Mouse (Mus musculus): ENCODE results near the gene Exph5. TPM values are rescaled to one million over a fixed set of nuclear protein-coding genes. Genes with fewer than 3 reads are reported as not detected.

The Exph5 gene
- polyA plus RNA-seq, 1 experiment from 2014 or later, result 0.16 TPM

DNA sequence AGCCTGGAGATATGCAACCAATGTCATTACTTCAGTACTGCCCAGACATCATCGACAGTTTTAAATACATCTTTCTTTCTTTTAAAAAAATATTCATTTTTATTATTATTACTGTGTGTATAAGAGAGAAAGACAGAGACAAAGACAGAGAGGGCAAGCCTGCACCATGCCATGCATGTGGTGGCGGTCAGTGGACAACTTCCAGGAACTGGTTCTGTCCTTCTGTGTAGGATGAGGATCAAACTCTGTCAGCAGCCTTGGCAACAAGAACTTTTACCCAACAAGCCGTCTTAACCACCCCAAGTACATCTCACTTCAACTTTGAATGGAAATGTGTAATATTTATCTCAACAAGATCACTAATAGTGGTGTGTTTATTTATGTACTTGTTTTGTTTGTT lies 40.5 kb downstream of the Exph5 start:
- H3K4me2 ChIP-seq, result peak overlapping the region; percentile 39; the same call in 1 of the 2 replicates
- no peaks in the 10 kb centered on the region for H3K36me3 ChIP-seq
- no peak overlapping the region for H3K9ac ChIP-seq
- peak overlapping the region; percentile 47; the same call in 1 of the 2 replicates for H3K4me3 ChIP-seq (replicated peaks)
- DNase-seq, result no peak
- H3K27me3 ChIP-seq, result peaks cover 22% of the 10 kb centered on the region
- H3K27ac ChIP-seq, result no peak overlapping the region
- no peaks in the 10 kb centered on the region for H3K4me1 ChIP-seq (replicated peaks)
- H3K9me3 ChIP-seq (replicated peaks), result no peaks in the 10 kb centered on the region
- no peak for ATAC-seq (ENCODE audit: low read depth)
- 50% methylated on average over 3 of the region's 3 CpGs for WGBS (ENCODE audit: insufficient replicate concordance)

- Histone ChIP-seq H3K27ac (no peak overlapping the region), H3K4me2 (no peak overlapping the region), H3K4me1 (replicated peaks) (no peaks in the 10 kb centered on the region), H3K4me3 (replicated peaks) (no peak overlapping the region), H3K9me3 (replicated peaks) (no peaks in the 10 kb centered on the region), H3K27me3 (peaks cover 19% of the 10 kb centered on the region), H3K36me3 (no peaks in the 10 kb centered on the region), H3K9ac (no peak overlapping the region)
- ATAC-seq (ENCODE audit: low read depth) (no peak), DNase-seq (no peak)
- WGBS (ENCODE audit: insufficient replicate concordance), result 63% methylated on average over 9 of the region's 9 CpGs
Measured at GRCm38 (mm10) chr9:53344646-53345432, 43.4 kb downstream of the Exph5 start.

DNA sequence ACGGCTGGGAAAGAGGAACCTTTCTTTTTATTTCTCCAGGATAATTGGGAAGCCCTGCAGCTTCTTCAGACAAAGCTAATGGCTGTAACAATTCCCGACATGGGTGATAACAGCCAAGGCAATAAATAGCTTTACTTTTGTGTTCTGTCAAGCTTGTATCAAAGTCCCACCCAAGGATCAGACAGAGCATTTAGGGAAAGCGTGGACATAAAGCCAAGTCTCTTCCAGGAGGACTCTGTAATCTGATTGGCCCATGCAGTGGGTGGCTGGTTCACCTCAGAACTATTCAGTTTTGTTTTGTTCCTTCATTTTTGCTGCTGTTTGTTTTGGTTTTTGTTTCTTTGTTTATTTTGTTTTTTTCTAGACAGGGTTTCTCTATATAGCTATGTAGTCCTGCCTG lies 44.3 kb downstream of the Exph5 start:
- Histone ChIP-seq H3K27me3 (peaks cover 13% of the 10 kb centered on the region), H3K36me3 (no peaks in the 10 kb centered on the region), H3K9ac (no peak overlapping the region), H3K4me3 (replicated peaks) (no peak overlapping the region), H3K4me1 (replicated peaks) (no peaks in the 10 kb centered on the region), H3K4me2 (no peak overlapping the region), H3K27ac (no peak overlapping the region), H3K9me3 (replicated peaks) (no peaks in the 10 kb centered on the region)
- DNase-seq (no peak), ATAC-seq (ENCODE audit: low read depth) (no peak)
- WGBS (ENCODE audit: insufficient replicate concordance), result 58% methylated on average over 3 of the region's 3 CpGs

GRCm38 (mm10) chr9:53346402-53346801 lies 44.9 kb downstream of the Exph5 start:
- DNase-seq, result no peak
- H3K4me1 ChIP-seq (replicated peaks), result no peaks in the 10 kb centered on the region
- H3K4me2 ChIP-seq, result no peak overlapping the region
- H3K27me3 ChIP-seq, result peaks cover 7% of the 10 kb centered on the region; the same call in 1 of the 2 replicates
- no peaks in the 10 kb centered on the region for H3K9me3 ChIP-seq (replicated peaks)
- no peak overlapping the region for H3K4me3 ChIP-seq (replicated peaks)
- H3K9ac ChIP-seq, result no peak overlapping the region
- 58% methylated on average over 6 of the region's 6 CpGs for WGBS (ENCODE audit: insufficient replicate concordance)
- H3K27ac ChIP-seq, result no peak overlapping the region
- ATAC-seq (ENCODE audit: low read depth), result no peak
- no peaks in the 10 kb centered on the region for H3K36me3 ChIP-seq

DNA sequence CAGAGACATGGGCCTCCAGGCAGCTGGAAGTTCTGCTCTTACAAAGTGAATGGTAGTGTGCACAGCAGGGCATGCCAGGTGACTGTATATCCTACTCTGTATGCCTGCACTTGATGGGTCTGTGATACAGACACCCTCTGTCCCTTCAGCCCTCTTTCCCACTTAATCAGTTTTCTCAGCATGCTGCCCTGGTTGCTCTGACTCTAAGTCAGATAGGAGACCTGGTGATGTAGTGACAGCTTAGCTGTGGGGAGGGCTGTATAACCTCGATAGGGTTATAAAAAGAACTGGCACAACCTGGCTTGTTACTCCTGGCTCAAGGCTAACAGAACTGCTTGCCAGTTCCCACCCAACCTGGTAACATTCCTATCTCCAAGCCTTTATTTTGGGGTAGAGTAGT lies 47.7 kb downstream of the Exph5 start:
- Histone ChIP-seq H3K9ac (no peak overlapping the region), H3K27me3 (no peaks in the 10 kb centered on the region), H3K4me2 (no peak overlapping the region), H3K4me1 (replicated peaks) (no peaks in the 10 kb centered on the region), H3K27ac (no peak overlapping the region), H3K4me3 (replicated peaks) (no peak overlapping the region), H3K9me3 (replicated peaks) (no peaks in the 10 kb centered on the region), H3K36me3 (no peaks in the 10 kb centered on the region)
- 51% methylated on average over 1 of the region's 1 CpGs for WGBS (ENCODE audit: insufficient replicate concordance)
- DNase-seq (no peak), ATAC-seq (ENCODE audit: low read depth) (no peak)

- WGBS (ENCODE audit: insufficient replicate concordance), result 56% methylated on average over 2 of the region's 2 CpGs
- H3K4me3 ChIP-seq (replicated peaks), result no peak overlapping the region
- no peak for ATAC-seq (ENCODE audit: low read depth)
Measured at GRCm38 (mm10) chr9:53350331-53350730, 48.9 kb downstream of the Exph5 start.

GRCm38 (mm10) chr9:53351899-53352298 lies 50.4 kb downstream of the Exph5 start:
- Histone ChIP-seq H3K9ac (no peak overlapping the region), H3K27me3 (no peaks in the 10 kb centered on the region), H3K9me3 (replicated peaks) (no peaks in the 10 kb centered on the region), H3K36me3 (no peaks in the 10 kb centered on the region), H3K4me2 (no peak overlapping the region), H3K27ac (no peak overlapping the region), H3K4me3 (replicated peaks) (no peak overlapping the region), H3K4me1 (replicated peaks) (no peaks in the 10 kb centered on the region)
- ATAC-seq (ENCODE audit: low read depth) (no peak), DNase-seq (no peak)
- WGBS (ENCODE audit: insufficient replicate concordance), result 76% methylated on average over 6 of the region's 6 CpGs

More at GRCm38 (mm10) chr9:53350331-53350730, 48.9 kb downstream of the Exph5 start:
- no peaks in the 10 kb centered on the region for H3K27me3 ChIP-seq
- no peak overlapping the region for H3K9ac ChIP-seq
- H3K27ac ChIP-seq, result no peak overlapping the region
- H3K9me3 ChIP-seq (replicated peaks), result no peaks in the 10 kb centered on the region
- no peak overlapping the region for H3K4me2 ChIP-seq
- H3K4me1 ChIP-seq (replicated peaks), result no peaks in the 10 kb centered on the region
- H3K36me3 ChIP-seq, result no peaks in the 10 kb centered on the region
- DNase-seq, result no peak

DNA sequence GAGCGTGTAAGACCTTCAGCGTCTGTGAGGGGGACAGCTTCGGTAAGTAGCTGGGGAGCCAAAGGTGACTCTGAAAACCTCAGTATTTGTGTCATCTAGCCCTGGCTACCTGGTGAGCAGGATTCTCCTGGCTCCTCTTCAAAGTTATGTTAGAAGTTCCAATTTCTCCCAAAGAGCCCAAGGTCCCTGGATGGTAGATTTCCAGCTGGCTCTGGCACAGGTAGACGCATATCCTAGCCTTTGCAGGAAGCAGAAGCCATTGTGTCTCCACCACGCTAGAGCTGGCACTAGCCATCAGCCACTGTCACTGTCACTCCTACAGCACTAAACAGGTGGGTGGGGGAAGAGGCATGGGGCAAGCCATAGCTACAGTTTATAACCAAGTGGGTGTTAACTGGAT lies 51.7 kb downstream of the Exph5 start:
- no peak overlapping the region for H3K27ac ChIP-seq
- no peak overlapping the region for H3K9ac ChIP-seq
- 74% methylated on average over 5 of the region's 5 CpGs for WGBS (ENCODE audit: insufficient replicate concordance)
- no peak overlapping the region for H3K4me3 ChIP-seq (replicated peaks)
- no peak for ATAC-seq (ENCODE audit: low read depth)
- no peaks in the 10 kb centered on the region for H3K27me3 ChIP-seq
- H3K4me1 ChIP-seq (replicated peaks), result no peaks in the 10 kb centered on the region
- H3K9me3 ChIP-seq (replicated peaks), result no peaks in the 10 kb centered on the region
- no peak overlapping the region for H3K4me2 ChIP-seq
- no peak for DNase-seq
- H3K36me3 ChIP-seq, result no peaks in the 10 kb centered on the region

DNA sequence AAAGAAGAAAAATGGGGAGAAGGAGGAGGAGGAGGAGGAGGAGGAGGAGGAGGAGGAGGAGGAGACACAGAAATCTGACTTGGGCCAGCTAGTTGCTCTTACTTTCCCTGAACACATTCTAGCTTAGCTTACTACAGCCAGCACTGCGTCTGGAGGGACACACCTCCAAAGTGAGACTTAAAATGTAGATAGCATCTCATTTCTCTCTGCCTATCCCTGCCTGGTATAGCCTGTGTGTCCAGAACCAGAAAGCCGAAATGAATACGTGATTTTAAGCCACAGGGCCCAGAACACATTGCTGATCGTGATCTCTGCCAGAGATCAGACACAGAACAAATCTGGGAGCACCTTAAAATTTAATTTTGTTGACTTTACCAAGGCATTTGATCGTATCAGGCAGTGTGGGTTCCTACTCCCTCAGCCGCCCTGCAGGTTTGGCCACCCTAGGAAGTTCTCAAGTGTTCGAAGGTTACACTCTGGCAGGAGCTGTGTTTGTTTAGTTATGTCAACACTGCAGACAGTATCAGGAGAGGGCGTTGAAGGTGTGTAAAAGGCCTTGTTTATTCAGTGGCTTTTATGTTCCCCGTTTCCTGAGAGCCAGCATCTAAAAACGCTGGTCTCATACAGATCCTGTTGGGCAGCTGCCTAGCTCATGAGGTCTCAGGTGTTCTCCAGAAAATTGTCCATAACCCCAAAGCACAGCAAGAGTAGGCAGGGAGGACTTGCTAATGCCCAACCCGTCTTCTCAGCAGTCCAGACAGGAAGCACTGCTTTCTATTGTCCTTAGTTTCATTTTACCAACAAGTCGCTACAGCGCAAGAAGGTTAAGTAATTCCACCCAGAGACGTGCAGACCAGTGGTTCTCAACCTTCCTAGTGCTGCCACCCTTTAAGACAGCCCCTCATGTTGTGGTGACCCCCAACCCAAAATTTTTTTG lies 55.0 kb downstream of the Exph5 start:
- H3K4me3 ChIP-seq (replicated peaks), result no peak overlapping the region; the same call in 1 of the 2 replicates
- H3K27ac ChIP-seq, result peak overlapping the region; percentile 9
- H3K4me1 ChIP-seq (replicated peaks), result no peaks in the 10 kb centered on the region
- H3K27me3 ChIP-seq, result no peaks in the 10 kb centered on the region
- DNase-seq, result no peak
- H3K9me3 ChIP-seq (replicated peaks), result no peaks in the 10 kb centered on the region
- WGBS (ENCODE audit: insufficient replicate concordance), result 43% methylated on average over 14 of the region's 14 CpGs
- peak overlapping the region; percentile 15 for H3K4me2 ChIP-seq
- peak; percentile 86 for ATAC-seq (ENCODE audit: low read depth)
- no peaks in the 10 kb centered on the region for H3K36me3 ChIP-seq
- H3K9ac ChIP-seq, result no peak overlapping the region

DNA sequence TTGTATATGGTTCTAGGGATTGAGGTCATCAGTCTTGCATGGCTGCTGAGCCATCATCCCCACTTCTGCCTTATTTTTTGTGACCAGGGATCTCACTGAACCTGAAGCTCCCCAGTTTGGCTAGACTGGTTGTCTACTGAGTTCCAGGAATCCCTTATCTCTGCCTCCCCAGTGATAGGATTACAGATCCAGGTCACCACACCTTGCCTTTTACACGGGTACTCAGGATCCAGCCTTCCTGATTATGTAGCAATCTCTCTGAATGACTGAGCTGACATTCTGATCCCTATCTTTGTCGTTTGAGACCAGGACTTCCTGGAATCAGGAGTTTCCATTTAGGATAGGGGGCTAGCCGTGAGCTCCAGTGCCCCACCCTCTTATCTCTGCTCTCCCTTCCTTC lies 69.9 kb downstream of the Exph5 start:
- WGBS (ENCODE audit: insufficient replicate concordance), result 9% methylated on average over 3 of the region's 3 CpGs
- H3K27ac ChIP-seq, result no peak overlapping the region

GRCm38 (mm10) chr9:53375907-53376306 lies 74.4 kb downstream of the Exph5 start:
- H3K36me3 ChIP-seq, result no peaks in the 10 kb centered on the region
- DNase-seq (no peak), ATAC-seq (ENCODE audit: low read depth) (no peak)
- 52% methylated on average over 4 of the region's 4 CpGs for WGBS (ENCODE audit: insufficient replicate concordance)
- no peak overlapping the region for H3K4me2 ChIP-seq
- H3K4me1 ChIP-seq (replicated peaks), result no peaks in the 10 kb centered on the region
- no peak overlapping the region for H3K4me3 ChIP-seq (replicated peaks)
- no peak overlapping the region for H3K9ac ChIP-seq
- no peaks in the 10 kb centered on the region for H3K27me3 ChIP-seq
- H3K9me3 ChIP-seq (replicated peaks), result no peaks in the 10 kb centered on the region
- no peak overlapping the region for H3K27ac ChIP-seq

More for the DNA sequence above, 69.9 kb downstream of the Exph5 start:
- H3K4me3 ChIP-seq (replicated peaks), result no peak overlapping the region
- DNase-seq, result no peak
- H3K27me3 ChIP-seq, result no peaks in the 10 kb centered on the region
- no peaks in the 10 kb centered on the region for H3K4me1 ChIP-seq (replicated peaks)
- no peaks in the 10 kb centered on the region for H3K9me3 ChIP-seq (replicated peaks)
- H3K36me3 ChIP-seq, result no peaks in the 10 kb centered on the region
- ATAC-seq (ENCODE audit: low read depth), result no peak
- no peak overlapping the region for H3K9ac ChIP-seq
- no peak overlapping the region for H3K4me2 ChIP-seq

All from liver, embryonic 13.5 days (tissue).